11 mouse cellular contexts compared by ENCODE assay signal in the genomic region with DNA sequence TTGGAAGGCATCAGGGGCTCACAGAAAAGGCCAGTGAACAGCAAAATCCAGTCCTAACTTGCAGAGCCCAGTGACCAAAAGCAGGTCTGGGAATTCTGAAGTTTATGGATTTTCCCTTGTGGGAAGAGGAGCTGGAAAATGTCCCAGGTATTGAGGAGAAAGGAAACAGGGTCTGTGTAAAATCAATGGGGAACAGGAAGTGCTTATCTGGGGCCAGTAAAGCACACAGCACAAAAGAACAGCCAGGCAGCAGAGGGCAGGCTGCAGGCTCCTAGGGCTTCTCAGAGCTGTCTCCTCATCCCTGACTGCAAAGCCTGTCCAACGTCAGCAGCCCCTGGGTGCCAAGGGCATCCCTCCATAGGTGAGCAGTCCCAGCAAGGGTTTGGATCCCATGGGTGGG. TPM values are rescaled to one million over a fixed set of nuclear protein-coding genes. Genes with fewer than 3 reads are reported as not detected.
A peak's percentile ranks its signal among the peaks of the same experiment; 100 is the strongest.
DNase-seq lines count a peak whose midpoint lies in the region; ATAC-seq and TF ChIP-seq lines count a peak whose summit lies in the region.
"Had no signal": no experiment of that assay in that cellular context is flagged by ENCODE, and none has a peak within 500 bp of the region (broad histone marks: within the 10 kb centered on the region; RNA-seq: fewer than 3 reads in every experiment).

No protein-coding gene starts in this region.

- H3K36me3 ChIP-seq in kidney, adult 2 months (ENCODE audit: control insufficient read depth, insufficient read depth, low read length), result no peaks in the 10 kb centered on the region
- H3K36me3 ChIP-seq in embryonic facial prominence, embryonic 14.5 days (ENCODE audit: control insufficient read depth, insufficient read depth, low read length), result no peaks in the 10 kb centered on the region
- H3K36me3 ChIP-seq in intestine, embryonic 15.5 days, result no peaks in the 10 kb centered on the region
- no peaks in the 10 kb centered on the region for H3K36me3 ChIP-seq in liver, embryonic 14.5 days (replicated peaks; ENCODE audit: control insufficient read depth, insufficient read depth, low read depth)

- no peak for TF ChIP-seq POLR2A in kidney, adult 2 months (IDR thresholded peaks at IDR 0.05; ENCODE audit: low read depth, low read length)

- peak; percentile 29; the same call in 1 of the 2 replicates for TF ChIP-seq CTCF in kidney, adult 2 months (conservative IDR thresholded peaks at IDR 0.05; ENCODE audit: insufficient read depth, insufficient read length, low read depth, low read length)
- TF ChIP-seq CTCF in liver, embryonic 14.5 days (IDR thresholded peaks at IDR 0.05; ENCODE audit: low read depth), result peak; percentile 32; the same call in 1 of the 2 replicates

- H3K9me3 ChIP-seq in embryonic facial prominence, embryonic 14.5 days (ENCODE audit: control insufficient read depth, low read length), result no peaks in the 10 kb centered on the region
- H3K9me3 ChIP-seq in intestine, embryonic 15.5 days, result no peaks in the 10 kb centered on the region
- no peaks in the 10 kb centered on the region for H3K9me3 ChIP-seq in liver, embryonic 14.5 days (ENCODE audit: control insufficient read depth, low read length)

- peak; percentile 67 for DNase-seq in kidney, adult 2 months
- DNase-seq in kidney, postnatal 4 days, result no peak
- no peak for DNase-seq in embryonic facial prominence, embryonic 14.5 days (ENCODE audit: low spot score)
- DNase-seq in liver, embryonic 14.5 days (ENCODE audit: low read depth in 3 of 3, low spot score in 3 of 3), result no peak
- no peak for DNase-seq in urinary bladder, postnatal 36 days (ENCODE audit: low spot score in 2 of 2)
- DNase-seq in urinary bladder, postnatal 4 days (ENCODE audit: low spot score in 2 of 2), result no peak
- DNase-seq in gastrocnemius, postnatal 10 days, result no peak
- DNase-seq: adrenal gland, adult 2 months; cerebellum, postnatal 10 days; left cerebral cortex, postnatal 4 days had no signal

- 7% methylated on average over 1 of the region's 1 CpGs for WGBS in kidney, adult 2 months
- 8% methylated on average over 1 of the region's 1 CpGs for WGBS in embryonic facial prominence, embryonic 14.5 days
- 15% methylated on average over 1 of the region's 1 CpGs for WGBS in intestine, embryonic 15.5 days
- WGBS in liver, embryonic 14.5 days (ENCODE audit: insufficient replicate concordance), result 0% methylated on average over 1 of the region's 1 CpGs

- H3K27me3 ChIP-seq in kidney, adult 2 months (replicated peaks; ENCODE audit: control insufficient read depth, insufficient read depth, low read length), result no peaks in the 10 kb centered on the region
- no peaks in the 10 kb centered on the region for H3K27me3 ChIP-seq in embryonic facial prominence, embryonic 14.5 days (replicated peaks; ENCODE audit: control insufficient read depth, insufficient read depth, low read length)
- H3K27me3 ChIP-seq in intestine, embryonic 15.5 days (replicated peaks), result no peaks in the 10 kb centered on the region
- H3K27me3 ChIP-seq in liver, embryonic 14.5 days (ENCODE audit: control insufficient read depth, insufficient read depth, low read length), result no peaks in the 10 kb centered on the region

- no peak overlapping the region for H3K4me2 ChIP-seq in embryonic facial prominence, embryonic 14.5 days (ENCODE audit: low read depth, low read length)
- H3K4me2 ChIP-seq in intestine, embryonic 15.5 days (replicated peaks), result no peak overlapping the region
- no peak overlapping the region for H3K4me2 ChIP-seq in liver, embryonic 14.5 days (ENCODE audit: low read depth)

- peak overlapping the region; percentile 49 for H3K27ac ChIP-seq in kidney, adult 2 months (ENCODE audit: insufficient read depth, low read depth, low read length)
- H3K27ac ChIP-seq in embryonic facial prominence, embryonic 14.5 days (replicated peaks; ENCODE audit: low read depth, low read length), result peak overlapping the region; percentile 63
- peak overlapping the region; percentile 79 for H3K27ac ChIP-seq in intestine, embryonic 15.5 days
- H3K27ac ChIP-seq in liver, embryonic 14.5 days, result no peak overlapping the region

- ATAC-seq in embryonic facial prominence, embryonic 14.5 days (ENCODE audit: low read depth), result no peak
- ATAC-seq in intestine, embryonic 15.5 days, result peak; percentile 50; the same call in 1 of the 2 replicates
- ATAC-seq in liver, embryonic 14.5 days (ENCODE audit: insufficient read depth), result no peak

- no peak overlapping the region for H3K4me3 ChIP-seq in kidney, adult 2 months (ENCODE audit: insufficient read depth, low read depth, low read length)
- no peak overlapping the region for H3K4me3 ChIP-seq in embryonic facial prominence, embryonic 14.5 days (ENCODE audit: low read depth, low read length)
- H3K4me3 ChIP-seq in intestine, embryonic 15.5 days (replicated peaks), result no peak overlapping the region
- no peak overlapping the region for H3K4me3 ChIP-seq in liver, embryonic 14.5 days (ENCODE audit: insufficient read depth in 1 of 2, low read depth in 2 of 2, low read length in 2 of 2)

- no peak for TF ChIP-seq EP300 in liver, embryonic 14.5 days (IDR thresholded peaks at IDR 0.05; ENCODE audit: low read depth)

- peaks cover 29% of the 10 kb centered on the region for H3K4me1 ChIP-seq in kidney, adult 2 months (ENCODE audit: control insufficient read depth, insufficient read depth, low read length)
- H3K4me1 ChIP-seq in embryonic facial prominence, embryonic 14.5 days (ENCODE audit: control insufficient read depth, insufficient read depth, low read length), result peaks cover 33% of the 10 kb centered on the region
- peaks cover 49% of the 10 kb centered on the region for H3K4me1 ChIP-seq in intestine, embryonic 15.5 days (replicated peaks)
- H3K4me1 ChIP-seq in liver, embryonic 14.5 days (replicated peaks; ENCODE audit: control insufficient read depth in 2 of 2, insufficient read depth in 2 of 2, low read length in 1 of 2), result peaks cover 0 to 16% of the 10 kb centered on the region in 2 experiments; a peak in 2 of 4 replicates

- no peak overlapping the region; the same call in 1 of the 2 replicates for H3K9ac ChIP-seq in embryonic facial prominence, embryonic 14.5 days (ENCODE audit: low read depth, low read length)
- no peak overlapping the region for H3K9ac ChIP-seq in intestine, embryonic 15.5 days
- no peak overlapping the region for H3K9ac ChIP-seq in liver, embryonic 14.5 days (replicated peaks)

RNA-seq across cellular contexts. Expression of a gene that starts 46.2 kb away (rescaled TPM):
- polyA plus RNA-seq in kidney, adult 2 months (2012; rRNA removed), result 101 and 118 TPM in 2 replicates
- 33.8 and 34.7 TPM in 2 replicates for polyA plus RNA-seq in embryonic facial prominence, embryonic 14.5 days (2014; fragmentation: Nextera tagmentation; extraction: Ambion mirVana)
- 42.2 and 43.3 TPM in 2 replicates for polyA plus RNA-seq in intestine, embryonic 15.5 days (2015; fragmentation: Nextera tagmentation; extraction: Ambion mirVana)
- polyA plus RNA-seq in liver, embryonic 14.5 days (2012; rRNA removed), result 6.8 and 7.8 TPM in 2 replicates
- 13.4 and 14.9 TPM in 2 replicates for polyA plus RNA-seq in liver, embryonic 14.5 days (2014; fragmentation: Nextera tagmentation; extraction: Ambion mirVana)
- total RNA-seq in gastrocnemius, postnatal 10 days (2021), result 10 to 100 TPM; 22.8 to 25.2 TPM
